Mouse (Mus musculus): ENCODE data around the gene Mmp7.

DNA sequence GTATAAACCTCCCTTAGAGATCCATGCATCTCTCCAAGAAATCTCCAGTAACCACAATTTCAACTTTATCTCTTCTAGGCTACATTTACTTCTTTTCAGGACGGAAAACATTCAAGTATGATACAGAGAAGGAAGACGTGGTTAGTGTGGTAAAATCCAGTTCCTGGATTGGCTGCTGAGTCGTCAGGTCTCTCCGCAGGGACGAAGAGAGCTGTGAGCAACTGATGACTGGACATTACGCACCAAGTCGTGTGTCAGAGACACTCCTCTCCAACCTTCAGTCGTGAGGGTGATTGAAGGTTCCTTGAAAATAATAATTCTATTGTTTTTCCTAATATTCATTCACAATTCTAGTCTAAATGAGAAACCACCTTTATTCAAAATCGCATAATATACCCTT lies 18.9 kb upstream of the Mmp7 start:
- TF ChIP-seq CTCF (conservative IDR thresholded peaks at IDR 0.05; ENCODE audit: low read length) (no peak), POU5F1 (IDR thresholded peaks at IDR 0.05; ENCODE audit: borderline replicate concordance, low read length) (no peak), NANOG (IDR thresholded peaks at IDR 0.05; ENCODE audit: borderline replicate concordance, low read length) (no peak)
